7 mouse cellular contexts compared by ENCODE assay signal in genomic region chr10:21678811-21679451, GRCm38 (mm10).
A peak's percentile ranks its signal among the peaks of the same experiment; 100 is the strongest.
DNase-seq lines count a peak whose midpoint lies in the region; ATAC-seq and TF ChIP-seq lines count a peak whose summit lies in the region.

No protein-coding gene starts in this region.

- no peaks in the 10 kb centered on the region for H3K9me3 ChIP-seq in lung, embryonic 14.5 days (ENCODE audit: low read depth, low read length)

- no peaks in the 10 kb centered on the region for H3K27me3 ChIP-seq in lung, embryonic 14.5 days (ENCODE audit: insufficient read depth, low read length)

- H3K9ac ChIP-seq in lung, embryonic 14.5 days = no peak overlapping the region

- ATAC-seq in lung, embryonic 14.5 days (ENCODE audit: insufficient read depth) = no peak
- ATAC-seq in megakaryocyte-erythroid progenitor cell, adult 5-6 weeks (replicated peaks; ENCODE audit: low FRiP score, low TSS enrichment, poor library complexity, severe bottlenecking) = no peak

- no peak for TF ChIP-seq CTCF in lung, embryonic 14.5 days (IDR thresholded peaks at IDR 0.05; ENCODE audit: low read depth)

- no peak overlapping the region for H3K4me2 ChIP-seq in lung, embryonic 14.5 days

- no peak overlapping the region for H3K4me3 ChIP-seq in lung, embryonic 14.5 days (ENCODE audit: low read depth, low read length)

- H3K4me1 ChIP-seq in lung, embryonic 14.5 days (ENCODE audit: insufficient read depth) = no peaks in the 10 kb centered on the region

- intact Hi-C loops in heart, postnatal 10 days (cut with DNase I) = loop anchor here (2.0 to 10.0 kb wide), 4 partner anchors 77 to 314 kb away; no protein-coding TSS in a partner anchor

- H3K27ac ChIP-seq in lung, embryonic 14.5 days (ENCODE audit: low read depth) = no peak overlapping the region

- no peaks in the 10 kb centered on the region for H3K36me3 ChIP-seq in lung, embryonic 14.5 days (ENCODE audit: insufficient read depth)

- DNase-seq in adrenal gland, adult (ENCODE audit: inconsistent age in 2 of 2, low spot score in 1 of 2) = peak; percentile 91 to 96
- DNase-seq in adrenal gland, postnatal 10 days = peak; percentile 89
- peak; percentile 53 to 63 for DNase-seq in heart, postnatal 10 days
- peak; percentile 30 for DNase-seq in lung, embryonic 14.5 days
- DNase-seq in layer of hippocampus, adult 9-10 months (ENCODE audit: low spot score) = no peak
- DNase-seq in layer of hippocampus, adult 8-10 months (ENCODE audit: low spot score in 2 of 2) = no peak

- WGBS in lung, embryonic 14.5 days = 58% methylated on average over 10 of the region's 10 CpGs

Comparison
In these comparisons a context has a peak if more than half of its experiments do, and no peak if none do; other contexts are left out.
1. DNase-seq: peak in adrenal gland, adult (2 of 2), adrenal gland, postnatal 10 days (single experiment), heart, postnatal 10 days (2 of 2) and lung, embryonic 14.5 days (single experiment); none in layer of hippocampus, adult 9-10 months (single experiment) and layer of hippocampus, adult 8-10 months (0 of 2).